Mouse (Mus musculus): Measurements from ENCODE around the gene Lhpp. TPM values are rescaled to one million over a fixed set of nuclear protein-coding genes. Genes with fewer than 3 reads are reported as not detected.

The Lhpp gene
- polyA plus RNA-seq, 1 experiment from 2014 or later: 14.3 TPM

GRCm38 (mm10) chr7:132593762-132594161 is 16.7 kb upstream of the Lhpp start:
- no peak overlapping the region for H3K27ac ChIP-seq (replicated peaks; ENCODE audit: low read depth, low read length)
- DNase-seq (ENCODE audit: low spot score) (no peak), ATAC-seq (ENCODE audit: low read depth) (no peak)
- H3K4me1 ChIP-seq (ENCODE audit: control insufficient read depth, insufficient read depth, low read length): peaks cover 6% of the 10 kb centered on the region
- H3K4me3 ChIP-seq (ENCODE audit: low read depth, low read length): no peak overlapping the region
- H3K36me3 ChIP-seq (ENCODE audit: control insufficient read depth, insufficient read depth, low read length): no peaks in the 10 kb centered on the region
- peaks cover 41% of the 10 kb centered on the region for H3K27me3 ChIP-seq (replicated peaks; ENCODE audit: control insufficient read depth, insufficient read depth, low read length)
- H3K4me2 ChIP-seq (ENCODE audit: low read depth, low read length): no peak overlapping the region
- no peak overlapping the region for H3K9ac ChIP-seq (ENCODE audit: low read depth, low read length)
- no peaks in the 10 kb centered on the region for H3K9me3 ChIP-seq (ENCODE audit: control insufficient read depth, low read length)
- WGBS: 58% methylated on average over 2 of the region's 2 CpGs

GRCm38 (mm10) chr7:132594325-132594724 is 16.1 kb upstream of the Lhpp start:
- WGBS: 92% methylated on average over 2 of the region's 2 CpGs
- ATAC-seq (ENCODE audit: low read depth): no peak
- H3K27me3 ChIP-seq (replicated peaks; ENCODE audit: control insufficient read depth, insufficient read depth, low read length): peaks cover 46% of the 10 kb centered on the region

GRCm38 (mm10) chr7:132595787-132596186 is 14.7 kb upstream of the Lhpp start:
- H3K27me3 ChIP-seq (replicated peaks; ENCODE audit: control insufficient read depth, insufficient read depth, low read length): peaks cover 61% of the 10 kb centered on the region
- H3K36me3 ChIP-seq (ENCODE audit: control insufficient read depth, insufficient read depth, low read length): no peaks in the 10 kb centered on the region
- H3K27ac ChIP-seq (replicated peaks; ENCODE audit: low read depth, low read length): no peak overlapping the region
- no peak for ATAC-seq (ENCODE audit: low read depth)
- H3K4me2 ChIP-seq (ENCODE audit: low read depth, low read length): no peak overlapping the region
- DNase-seq (ENCODE audit: low spot score): no peak
- H3K9me3 ChIP-seq (ENCODE audit: control insufficient read depth, low read length): no peaks in the 10 kb centered on the region
- H3K4me1 ChIP-seq (ENCODE audit: control insufficient read depth, insufficient read depth, low read length): peaks cover 13% of the 10 kb centered on the region
- 84% methylated on average over 3 of the region's 3 CpGs for WGBS
- no peak overlapping the region for H3K4me3 ChIP-seq (ENCODE audit: low read depth, low read length)
- H3K9ac ChIP-seq (ENCODE audit: low read depth, low read length): no peak overlapping the region

More at GRCm38 (mm10) chr7:132594325-132594724, 16.1 kb upstream of the Lhpp start:
- H3K4me1 ChIP-seq (ENCODE audit: control insufficient read depth, insufficient read depth, low read length): peaks cover 6% of the 10 kb centered on the region
- H3K36me3 ChIP-seq (ENCODE audit: control insufficient read depth, insufficient read depth, low read length): no peaks in the 10 kb centered on the region
- no peak overlapping the region for H3K4me2 ChIP-seq (ENCODE audit: low read depth, low read length)
- H3K9me3 ChIP-seq (ENCODE audit: control insufficient read depth, low read length): no peaks in the 10 kb centered on the region
- H3K27ac ChIP-seq (replicated peaks; ENCODE audit: low read depth, low read length): no peak overlapping the region
- no peak for DNase-seq (ENCODE audit: low spot score)
- H3K9ac ChIP-seq (ENCODE audit: low read depth, low read length): no peak overlapping the region
- H3K4me3 ChIP-seq (ENCODE audit: low read depth, low read length): no peak overlapping the region

- Histone ChIP-seq H3K4me3 (ENCODE audit: low read depth, low read length) (peak overlapping the region; percentile 48), H3K27me3 (replicated peaks; ENCODE audit: control insufficient read depth, insufficient read depth, low read length) (peaks cover 70% of the 10 kb centered on the region), H3K9me3 (ENCODE audit: control insufficient read depth, low read length) (no peaks in the 10 kb centered on the region), H3K4me1 (ENCODE audit: control insufficient read depth, insufficient read depth, low read length) (peaks cover 13% of the 10 kb centered on the region), H3K27ac (replicated peaks; ENCODE audit: low read depth, low read length) (no peak overlapping the region), H3K4me2 (ENCODE audit: low read depth, low read length) (peak overlapping the region; percentile 89), H3K36me3 (ENCODE audit: control insufficient read depth, insufficient read depth, low read length) (no peaks in the 10 kb centered on the region), H3K9ac (ENCODE audit: low read depth, low read length) (0 out of 2 replicates have a peak overlapping the region, but pooled peaks have one; percentile 28)
- ATAC-seq (ENCODE audit: low read depth) (no peak), DNase-seq (ENCODE audit: low spot score) (no peak)
- WGBS: 10% methylated on average over 26 of the region's 26 CpGs
These were observed 13.7 kb upstream of the Lhpp start for GRCm38 (mm10) chr7:132596557-132597250.

- peak; percentile 44; the same call in 1 of the 2 replicates for ATAC-seq (ENCODE audit: low read depth)
- no peaks in the 10 kb centered on the region for H3K9me3 ChIP-seq (ENCODE audit: control insufficient read depth, low read length)
- H3K9ac ChIP-seq (ENCODE audit: low read depth, low read length): peak overlapping the region; percentile 28
- under 1% methylated on average over 46 of the region's 60 CpGs for WGBS
- H3K27me3 ChIP-seq (replicated peaks; ENCODE audit: control insufficient read depth, insufficient read depth, low read length): peaks cover 78% of the 10 kb centered on the region
- peak overlapping the region; percentile 48 for H3K4me3 ChIP-seq (ENCODE audit: low read depth, low read length)
- peaks cover 13% of the 10 kb centered on the region for H3K4me1 ChIP-seq (ENCODE audit: control insufficient read depth, insufficient read depth, low read length)
- H3K27ac ChIP-seq (replicated peaks; ENCODE audit: low read depth, low read length): no peak overlapping the region
- peak; percentile 44 for DNase-seq (ENCODE audit: low spot score)
- H3K4me2 ChIP-seq (ENCODE audit: low read depth, low read length): peak overlapping the region; percentile 89
- H3K36me3 ChIP-seq (ENCODE audit: control insufficient read depth, insufficient read depth, low read length): no peaks in the 10 kb centered on the region
These were observed 13.0 kb upstream of the Lhpp start for GRCm38 (mm10) chr7:132597251-132598041.

- Histone ChIP-seq H3K4me1 (ENCODE audit: control insufficient read depth, insufficient read depth, low read length) (peaks cover 13% of the 10 kb centered on the region), H3K4me2 (ENCODE audit: low read depth, low read length) (peak within 1 kb of the TSS; percentile 83), H3K27me3 (replicated peaks; ENCODE audit: control insufficient read depth, insufficient read depth, low read length) (peaks cover 93% of the 10 kb centered on the region), H3K36me3 (ENCODE audit: control insufficient read depth, insufficient read depth, low read length) (no peaks in the 10 kb centered on the region), H3K27ac (replicated peaks; ENCODE audit: low read depth, low read length) (no peak within 1 kb of the TSS), H3K9ac (ENCODE audit: low read depth, low read length) (peak within 1 kb of the TSS; percentile 25; the same call in 1 of the 2 replicates), H3K4me3 (ENCODE audit: low read depth, low read length) (peak within 1 kb of the TSS; percentile 41), H3K9me3 (ENCODE audit: control insufficient read depth, low read length) (no peaks in the 10 kb centered on the region)
- ATAC-seq (ENCODE audit: low read depth): no peak
- peak; percentile 33 for DNase-seq (ENCODE audit: low spot score)
- under 1% methylated on average over 43 of the region's 52 CpGs for WGBS
These were observed 11.1 kb upstream of the Lhpp start, which contains the start of gene Nkx1-2 for GRCm38 (mm10) chr7:132599071-132599975. Nkx1-2 (minus strand) TSS chr7:132599637.

- Histone ChIP-seq H3K4me2 (ENCODE audit: low read depth, low read length) (peak overlapping the region; percentile 83), H3K27ac (replicated peaks; ENCODE audit: low read depth, low read length) (no peak overlapping the region), H3K36me3 (ENCODE audit: control insufficient read depth, insufficient read depth, low read length) (no peaks in the 10 kb centered on the region), H3K9ac (ENCODE audit: low read depth, low read length) (0 out of 2 replicates have a peak overlapping the region, but pooled peaks have one; percentile 25), H3K4me3 (ENCODE audit: low read depth, low read length) (peak overlapping the region; percentile 41), H3K4me1 (ENCODE audit: control insufficient read depth, insufficient read depth, low read length) (peaks cover 13% of the 10 kb centered on the region), H3K9me3 (ENCODE audit: control insufficient read depth, low read length) (no peaks in the 10 kb centered on the region), H3K27me3 (replicated peaks; ENCODE audit: control insufficient read depth, insufficient read depth, low read length) (peaks cover 95% of the 10 kb centered on the region)
- DNase-seq (ENCODE audit: low spot score): no peak
- WGBS: 2% methylated on average over 9 of the region's 9 CpGs
- no peak for ATAC-seq (ENCODE audit: low read depth)
These were observed 10.4 kb upstream of the Lhpp start for GRCm38 (mm10) chr7:132600026-132600425.

GRCm38 (mm10) chr7:132600926-132601325 is 9.5 kb upstream of the Lhpp start:
- Histone ChIP-seq H3K4me1 (ENCODE audit: control insufficient read depth, insufficient read depth, low read length) (peaks cover 13% of the 10 kb centered on the region), H3K4me2 (ENCODE audit: low read depth, low read length) (no peak overlapping the region), H3K36me3 (ENCODE audit: control insufficient read depth, insufficient read depth, low read length) (no peaks in the 10 kb centered on the region), H3K27me3 (replicated peaks; ENCODE audit: control insufficient read depth, insufficient read depth, low read length) (peaks cover 86% of the 10 kb centered on the region), H3K4me3 (ENCODE audit: low read depth, low read length) (no peak overlapping the region), H3K9me3 (ENCODE audit: control insufficient read depth, low read length) (no peaks in the 10 kb centered on the region), H3K9ac (ENCODE audit: low read depth, low read length) (no peak overlapping the region), H3K27ac (replicated peaks; ENCODE audit: low read depth, low read length) (no peak overlapping the region)
- ATAC-seq (ENCODE audit: low read depth) (no peak), DNase-seq (ENCODE audit: low spot score) (no peak)
- 6% methylated on average over 8 of the region's 8 CpGs for WGBS

All from embryonic facial prominence, embryonic 14.5 days (tissue).